Mouse (Mus musculus) olfactory bulb, adult 2 months (tissue): ENCODE results near the gene Gm21119.
"Not testable (repeated sequence)": the region's sequence is repeated elsewhere in the genome, so short reads cannot be mapped to it uniquely, and the experiment has no call there.

Source experiments
- CTCF ChIP-seq: fragments of 200-500 bp; IDR thresholded peaks from 2 replicates; pipeline ENCODE4 v1.5.1; 2012; ENCODE audit warnings: low read depth, mild to moderate bottlenecking, low read length, moderate library complexity; ENCODE audit not compliant: insufficient read depth
- POLR2A ChIP-seq: fragments of 200-500 bp; IDR thresholded peaks from 2 replicates; pipeline ENCODE4 v1.6.1; 2012; ENCODE audit warnings: mild to moderate bottlenecking, low read depth, low read length, moderate library complexity; ENCODE audit not compliant: insufficient read depth

- not testable (repeated sequence) for TF ChIP-seq CTCF, POLR2A
These were observed 33.6 kb upstream of the Gm21119 start for GRCm38 (mm10) chr8:20581081-20581480.
